Mouse (Mus musculus) embryonic facial prominence, embryonic 10.5 days (tissue): ENCODE data around the gene Gpc6. TPM values are rescaled to one million over a fixed set of nuclear protein-coding genes. Genes with fewer than 3 reads are reported as not detected.

Experiments used
- DNase-seq: peaks from one replicate; pipeline ENCODE4 v3.0.0-alpha.2; 2017; ENCODE audit warnings: low spot score
- H3K27ac ChIP-seq: fragments of 300-500 bp; sonication (generic); replicated peaks from 2 replicates; pipeline ENCODE4 v1.5.1; 2016; ENCODE audit warnings: mild to moderate bottlenecking
- H3K27me3 ChIP-seq: fragments of 300-500 bp; sonication (generic); replicated peaks from 2 replicates; pipeline ENCODE4 v1.6.1; 2016; ENCODE audit warnings: low read depth, mild to moderate bottlenecking; ENCODE audit not compliant: poor library complexity, severe bottlenecking
- H3K36me3 ChIP-seq: fragments of 300-500 bp; sonication (generic); replicated peaks from 2 replicates; pipeline ENCODE4 v1.6.1; 2016; ENCODE audit warnings: mild to moderate bottlenecking, moderate library complexity
- H3K4me1 ChIP-seq: fragments of 300-500 bp; sonication (generic); 2 replicates; pipeline ENCODE4 v1.6.1; 2016
- H3K4me3 ChIP-seq: fragments of 300-500 bp; sonication (generic); 2 replicates; pipeline ENCODE4 v1.5.1; 2016; ENCODE audit warnings: mild to moderate bottlenecking, moderate library complexity
- H3K9me3 ChIP-seq: fragments of 300-500 bp; sonication (generic); 2 replicates; pipeline ENCODE4 v1.6.1; 2016; ENCODE audit warnings: mild to moderate bottlenecking
- WGBS: fragments of 180-500 bp; shearing (Covaris S2); methylation state at CpG from one replicate; pipeline ENCODE4 v1.1.7; 2016; 5-methylcytosine and 5-hydroxymethylcytosine counted together
- polyA plus RNA-seq: library from polyadenylated mRNA; unstranded; fragments of >200 nt; fragmentation: Nextera tagmentation; extraction: Ambion mirVana; gene quantifications from 2 replicates; pipeline ENCODE4 v1.2.1, GENCODE M21; 2016

The Gpc6 gene
- polyA plus RNA-seq, 1 experiment from 2014 or later, result 41.4 TPM

DNA sequence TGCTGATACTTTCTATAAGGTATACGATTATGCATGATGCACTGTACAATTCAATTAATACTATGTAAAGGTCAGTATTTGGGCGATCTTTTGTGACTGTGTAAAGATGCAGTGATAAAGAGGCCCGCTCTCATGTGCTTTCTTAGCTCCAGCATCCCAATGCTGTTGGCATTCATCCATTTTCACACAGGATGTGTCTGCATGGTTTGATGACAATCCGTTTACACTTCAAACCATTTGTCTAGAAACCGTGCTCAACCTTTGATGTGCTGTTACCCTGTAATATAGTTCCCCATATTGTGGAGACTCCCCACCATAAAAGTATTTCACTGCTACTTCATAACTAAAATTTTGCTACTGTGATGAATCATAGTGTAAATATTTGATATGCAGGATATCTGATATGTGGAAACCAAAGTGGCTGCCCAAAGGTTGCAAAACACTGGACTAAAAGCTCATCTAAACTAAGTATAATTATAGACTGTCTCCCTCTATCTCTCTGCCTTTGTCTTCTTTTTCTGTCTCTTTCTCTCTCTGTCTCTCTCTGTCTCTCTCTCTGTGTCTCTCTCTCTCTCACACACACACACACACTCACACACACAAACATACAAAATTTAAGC is 97.2 kb downstream of the Gpc6 start:
- Histone ChIP-seq H3K36me3 (no peaks in the 10 kb centered on the region; the same call in 1 of the 2 replicates), H3K27ac (no peak overlapping the region), H3K9me3 (no peaks in the 10 kb centered on the region), H3K4me1 (peaks cover 21% of the 10 kb centered on the region), H3K4me3 (no peak overlapping the region), H3K27me3 (no peaks in the 10 kb centered on the region)
- no peak for DNase-seq
- 88% methylated on average over 5 of the region's 5 CpGs for WGBS

DNA sequence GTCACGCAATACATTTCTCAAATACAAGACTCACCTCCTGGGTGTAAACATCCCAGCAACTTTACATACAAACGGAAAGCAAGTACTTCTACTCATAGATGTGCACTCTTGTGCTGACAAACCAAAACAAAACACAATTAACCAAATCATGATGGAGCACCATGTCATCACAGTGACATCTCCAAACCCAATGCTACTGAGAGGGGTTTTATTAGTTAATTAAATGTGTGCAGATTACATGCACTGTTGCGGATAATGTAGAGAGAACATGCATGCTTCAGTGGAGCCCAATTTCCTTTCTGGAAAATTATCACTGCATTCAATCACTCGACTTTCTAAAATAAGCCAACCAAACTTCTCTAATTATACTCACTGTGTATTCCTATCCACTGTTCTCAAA is 109.0 kb downstream of the Gpc6 start:
- WGBS, result 88% methylated on average over 4 of the region's 4 CpGs
- no peaks in the 10 kb centered on the region for H3K27me3 ChIP-seq
- no peak for DNase-seq

DNA sequence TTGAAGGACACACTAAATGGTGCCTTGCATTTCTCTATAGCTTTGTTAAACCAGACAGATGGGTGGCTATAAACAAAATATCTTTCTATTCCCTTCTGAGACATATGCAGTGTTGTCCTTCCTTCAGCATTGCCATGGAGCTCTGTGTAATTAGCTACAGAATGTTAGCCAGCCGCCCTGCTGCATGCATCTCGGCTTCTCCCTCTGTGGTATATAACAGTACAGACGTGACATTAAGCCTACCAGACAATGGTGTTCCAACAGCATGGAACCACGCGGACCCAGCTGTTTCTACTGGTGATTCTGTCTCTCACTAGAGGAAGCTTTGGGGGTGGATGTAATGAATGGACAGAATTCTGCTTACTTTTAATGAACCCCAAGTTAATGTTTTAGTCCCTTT is 115.9 kb downstream of the Gpc6 start:
- no peak for DNase-seq
- no peaks in the 10 kb centered on the region for H3K4me1 ChIP-seq
- H3K4me3 ChIP-seq, result no peak overlapping the region
- H3K27ac ChIP-seq, result no peak overlapping the region
- H3K36me3 ChIP-seq, result 0 out of 2 replicates have a peak, but pooled peaks cover 4% of the 10 kb centered on the region
- 84% methylated on average over 5 of the region's 5 CpGs for WGBS
- H3K27me3 ChIP-seq, result no peaks in the 10 kb centered on the region
- no peaks in the 10 kb centered on the region for H3K9me3 ChIP-seq

More for the DNA sequence above, 109.0 kb downstream of the Gpc6 start:
- H3K4me1 ChIP-seq, result no peaks in the 10 kb centered on the region
- no peak overlapping the region for H3K27ac ChIP-seq
- no peaks in the 10 kb centered on the region for H3K9me3 ChIP-seq
- H3K36me3 ChIP-seq, result 0 out of 2 replicates have a peak, but pooled peaks cover 4% of the 10 kb centered on the region
- no peak overlapping the region for H3K4me3 ChIP-seq

DNA sequence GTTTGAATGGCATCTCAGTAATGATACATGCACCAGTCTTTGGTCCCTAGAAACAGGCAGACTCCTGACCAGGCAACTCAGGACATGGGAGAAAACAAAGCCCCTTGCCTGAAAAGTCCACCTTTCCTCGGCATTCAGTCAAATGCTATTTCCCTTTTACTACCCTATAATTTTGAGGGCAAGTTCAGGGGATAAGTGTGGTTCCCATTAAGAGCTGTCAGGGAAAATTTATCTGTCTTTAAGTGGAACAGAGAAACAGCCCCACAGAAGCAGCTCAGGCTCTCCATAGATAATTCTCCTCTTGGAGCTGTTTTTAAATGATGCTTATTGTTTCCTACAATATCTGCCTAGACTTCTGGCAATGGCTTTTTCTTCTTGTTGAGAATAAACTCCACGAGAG is 123.8 kb downstream of the Gpc6 start:
- Histone ChIP-seq H3K36me3 (no peaks in the 10 kb centered on the region), H3K4me3 (no peak overlapping the region), H3K4me1 (peaks cover 23% of the 10 kb centered on the region), H3K27ac (no peak overlapping the region), H3K27me3 (no peaks in the 10 kb centered on the region), H3K9me3 (no peaks in the 10 kb centered on the region)
- DNase-seq, result no peak
- WGBS, result 40% methylated on average over 2 of the region's 2 CpGs

DNA sequence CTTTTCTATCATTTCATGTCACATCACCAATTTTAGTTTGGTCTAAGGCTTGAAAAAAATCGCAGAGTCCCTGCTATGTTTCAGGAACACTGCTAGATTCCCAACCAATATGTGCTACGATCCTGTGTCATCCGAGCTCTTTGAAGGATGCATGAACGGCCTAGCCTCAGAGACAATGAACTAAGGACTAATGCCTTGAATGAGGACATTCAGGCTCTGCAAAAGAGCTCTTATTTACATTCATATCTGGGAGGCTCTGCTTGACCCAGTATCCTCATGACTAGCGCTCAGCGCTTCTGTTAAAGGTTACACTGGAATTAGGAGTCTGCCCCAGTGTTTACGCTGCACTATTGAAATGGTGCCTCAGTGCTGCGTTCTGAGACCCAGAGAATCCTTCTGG is 125.8 kb downstream of the Gpc6 start:
- H3K27ac ChIP-seq, result no peak overlapping the region
- H3K27me3 ChIP-seq, result no peaks in the 10 kb centered on the region
- H3K9me3 ChIP-seq, result no peaks in the 10 kb centered on the region
- H3K4me1 ChIP-seq, result peaks cover 29% of the 10 kb centered on the region
- no peaks in the 10 kb centered on the region for H3K36me3 ChIP-seq
- DNase-seq, result no peak
- 78% methylated on average over 8 of the region's 8 CpGs for WGBS
- H3K4me3 ChIP-seq, result no peak overlapping the region

DNA sequence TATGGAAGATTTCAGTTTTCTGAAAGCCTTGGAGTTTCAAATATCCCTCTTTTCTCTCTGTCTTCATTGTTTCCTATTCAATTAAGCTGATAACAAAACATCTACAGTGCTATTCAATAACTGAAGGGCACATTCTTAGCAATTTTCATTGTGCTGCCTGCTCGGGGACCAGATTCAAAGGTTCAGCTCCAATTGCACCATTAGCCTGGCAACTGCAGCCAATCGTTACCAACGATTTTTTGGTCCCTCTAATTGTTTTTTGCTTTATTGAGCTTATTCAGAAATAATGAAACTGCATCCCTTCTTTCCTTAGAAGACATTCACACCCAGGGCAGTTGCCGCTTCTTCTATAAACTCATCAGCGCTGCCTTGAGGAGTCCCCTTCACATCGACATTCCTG is 128.2 kb downstream of the Gpc6 start:
- no peak for DNase-seq
- no peaks in the 10 kb centered on the region for H3K36me3 ChIP-seq
- 74% methylated on average over 6 of the region's 6 CpGs for WGBS
- H3K9me3 ChIP-seq, result no peaks in the 10 kb centered on the region
- no peaks in the 10 kb centered on the region for H3K27me3 ChIP-seq
- H3K4me3 ChIP-seq, result no peak overlapping the region
- no peak overlapping the region for H3K27ac ChIP-seq
- H3K4me1 ChIP-seq, result peaks cover 26% of the 10 kb centered on the region

DNA sequence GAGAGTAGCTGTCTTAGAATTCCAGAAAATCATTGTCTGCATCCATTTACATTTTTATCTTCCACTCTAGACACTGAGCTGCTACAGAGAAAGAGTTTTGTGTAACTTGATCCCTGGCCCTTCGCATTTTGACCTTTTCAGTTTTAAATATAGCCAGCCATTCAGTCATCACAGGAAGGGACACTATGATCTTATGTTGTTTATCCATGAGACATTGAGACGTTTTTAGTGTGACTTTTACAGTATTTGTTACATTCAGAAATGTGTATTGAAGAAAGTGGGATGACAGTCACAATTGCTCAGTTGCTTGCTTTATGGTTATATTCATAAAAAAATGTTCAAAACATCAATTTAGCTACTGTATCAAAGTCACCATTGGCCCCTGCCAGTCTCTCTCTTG is 130.0 kb downstream of the Gpc6 start:
- Histone ChIP-seq H3K4me3 (no peak overlapping the region), H3K27ac (no peak overlapping the region), H3K27me3 (no peaks in the 10 kb centered on the region), H3K36me3 (no peaks in the 10 kb centered on the region), H3K4me1 (peaks cover 15% of the 10 kb centered on the region; the same call in 1 of the 2 replicates), H3K9me3 (no peaks in the 10 kb centered on the region)
- WGBS, result 57% methylated on average over 2 of the region's 2 CpGs
- no peak for DNase-seq

DNA sequence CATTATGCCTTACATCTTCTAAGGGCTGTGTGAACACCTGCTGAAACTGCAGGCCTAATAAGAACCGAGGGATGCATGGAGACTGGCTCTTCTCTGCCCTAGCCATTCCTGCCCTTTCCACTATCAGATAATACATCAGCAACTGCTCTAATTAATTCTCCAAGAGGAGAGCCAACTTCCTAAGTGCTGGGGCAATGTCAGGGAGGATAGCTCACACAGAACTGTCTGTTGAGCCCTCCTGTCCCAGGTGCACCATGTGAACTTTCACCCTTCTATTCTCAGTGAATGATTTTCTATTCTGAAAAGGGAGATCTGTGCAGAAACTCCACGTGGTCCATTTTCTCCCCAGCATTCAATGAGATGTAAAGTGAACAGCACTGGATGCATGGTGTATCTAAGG is 136.0 kb downstream of the Gpc6 start:
- H3K27ac ChIP-seq, result no peak overlapping the region
- H3K36me3 ChIP-seq, result no peaks in the 10 kb centered on the region
- H3K9me3 ChIP-seq, result no peaks in the 10 kb centered on the region
- H3K27me3 ChIP-seq, result no peaks in the 10 kb centered on the region
- 0 out of 2 replicates have a peak, but pooled peaks cover 3% of the 10 kb centered on the region for H3K4me1 ChIP-seq
- 58% methylated on average over 2 of the region's 2 CpGs for WGBS
- H3K4me3 ChIP-seq, result no peak overlapping the region
- no peak for DNase-seq

DNA sequence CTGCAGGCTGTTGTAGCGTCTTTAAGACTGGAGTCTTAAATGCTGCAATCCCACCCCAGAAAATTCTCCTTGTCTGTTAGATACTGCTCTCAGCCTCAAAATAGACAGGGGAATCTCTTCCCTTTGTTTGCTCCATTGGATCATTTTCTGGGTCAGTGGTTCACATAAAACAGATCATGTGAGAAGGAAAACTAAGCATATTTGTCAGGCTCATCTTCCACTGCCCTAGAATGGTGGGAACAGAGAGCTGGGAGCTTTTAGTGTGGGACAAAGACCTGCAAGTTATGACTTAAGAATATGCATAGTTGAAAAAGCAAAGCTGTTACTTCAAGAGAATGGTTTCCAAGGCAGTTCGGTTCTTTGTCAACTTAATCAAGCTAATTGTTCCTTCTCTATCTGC is 136.4 kb downstream of the Gpc6 start:
- Histone ChIP-seq H3K27ac (no peak overlapping the region), H3K4me3 (no peak overlapping the region), H3K4me1 (0 out of 2 replicates have a peak, but pooled peaks cover 3% of the 10 kb centered on the region), H3K9me3 (no peaks in the 10 kb centered on the region), H3K36me3 (no peaks in the 10 kb centered on the region), H3K27me3 (no peaks in the 10 kb centered on the region)
- DNase-seq, result no peak
- WGBS, result 79% methylated on average over 2 of the region's 2 CpGs

DNA sequence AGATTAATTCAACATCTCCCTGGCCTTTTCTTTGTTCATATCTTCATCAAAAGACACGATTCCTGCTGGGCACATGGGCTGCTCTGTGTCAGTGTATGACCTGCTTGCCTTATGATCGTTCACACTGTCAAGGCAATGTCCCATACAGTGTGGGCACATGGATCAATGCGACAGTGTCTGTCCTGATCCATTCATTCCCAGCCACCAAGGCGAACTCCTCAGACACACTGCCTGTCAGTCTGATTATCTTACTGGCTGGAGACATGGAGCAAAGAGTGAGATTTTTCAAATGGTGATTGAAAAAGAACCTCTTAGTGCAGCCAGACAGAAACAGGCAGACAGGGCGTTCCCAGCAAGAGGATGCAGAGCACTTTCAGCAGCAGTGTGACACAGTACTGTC is 143.1 kb downstream of the Gpc6 start:
- Histone ChIP-seq H3K27me3 (no peaks in the 10 kb centered on the region), H3K27ac (no peak overlapping the region), H3K36me3 (no peaks in the 10 kb centered on the region), H3K4me1 (no peaks in the 10 kb centered on the region), H3K4me3 (no peak overlapping the region), H3K9me3 (no peaks in the 10 kb centered on the region)
- no peak for DNase-seq
- WGBS, result 73% methylated on average over 5 of the region's 5 CpGs

DNA sequence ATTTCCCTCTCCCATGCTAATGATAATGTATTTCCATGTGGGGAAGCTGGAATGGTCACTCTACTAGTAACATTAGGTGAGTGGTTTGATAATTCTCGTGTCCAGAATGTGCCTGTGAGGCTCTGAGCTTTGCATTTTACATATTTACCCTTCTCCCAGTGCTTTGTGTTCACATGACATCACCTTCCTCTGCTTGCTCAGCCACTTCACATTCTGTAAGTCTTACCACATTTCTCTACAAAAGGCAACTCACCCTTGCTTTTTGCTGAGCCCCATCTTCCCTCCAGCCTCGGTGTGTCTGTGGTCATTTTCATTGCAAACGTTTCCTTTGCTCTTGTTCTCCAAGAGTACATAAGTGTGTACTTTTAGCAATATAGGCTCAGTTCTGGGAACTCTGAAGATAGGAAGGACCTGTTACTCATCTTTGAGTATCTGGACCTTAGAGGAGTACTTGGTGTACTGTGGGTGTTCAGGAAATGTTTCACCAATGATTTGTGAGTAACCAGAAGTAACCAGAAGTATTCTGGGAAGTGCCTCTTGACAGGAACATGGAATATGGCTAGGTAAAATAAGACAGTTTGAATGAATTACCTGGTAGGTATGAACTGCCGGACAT is 145.5 kb downstream of the Gpc6 start:
- Histone ChIP-seq H3K27ac (no peak overlapping the region), H3K36me3 (no peaks in the 10 kb centered on the region), H3K27me3 (no peaks in the 10 kb centered on the region), H3K9me3 (no peaks in the 10 kb centered on the region), H3K4me1 (no peaks in the 10 kb centered on the region), H3K4me3 (no peak overlapping the region)
- WGBS, result 93% methylated on average over 4 of the region's 4 CpGs
- no peak for DNase-seq

DNA sequence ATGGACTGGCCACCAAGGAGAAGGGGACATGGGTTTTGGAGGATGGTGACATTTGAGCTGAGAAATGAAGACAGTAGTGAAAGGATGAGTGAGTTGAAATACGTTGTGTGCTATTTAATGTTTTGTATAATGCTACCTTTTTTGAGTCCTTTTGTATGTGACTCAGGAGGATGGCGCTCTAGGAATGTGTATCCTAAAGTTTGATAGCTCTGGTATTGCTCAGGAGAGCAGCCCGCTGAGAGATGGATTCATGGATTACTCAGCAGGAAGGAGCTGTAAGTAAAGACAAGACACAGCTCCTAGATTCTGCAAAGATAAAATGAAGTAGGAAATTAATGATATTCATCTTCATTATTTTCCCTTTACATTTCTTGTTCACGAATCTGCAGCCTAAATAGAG is 168.5 kb downstream of the Gpc6 start:
- H3K27ac ChIP-seq, result no peak overlapping the region
- H3K36me3 ChIP-seq, result peaks cover 10% of the 10 kb centered on the region
- H3K27me3 ChIP-seq, result no peaks in the 10 kb centered on the region
- H3K4me3 ChIP-seq, result no peak overlapping the region
- 89% methylated on average over 4 of the region's 4 CpGs for WGBS
- no peaks in the 10 kb centered on the region for H3K4me1 ChIP-seq
- H3K9me3 ChIP-seq, result no peaks in the 10 kb centered on the region
- DNase-seq, result no peak

DNA sequence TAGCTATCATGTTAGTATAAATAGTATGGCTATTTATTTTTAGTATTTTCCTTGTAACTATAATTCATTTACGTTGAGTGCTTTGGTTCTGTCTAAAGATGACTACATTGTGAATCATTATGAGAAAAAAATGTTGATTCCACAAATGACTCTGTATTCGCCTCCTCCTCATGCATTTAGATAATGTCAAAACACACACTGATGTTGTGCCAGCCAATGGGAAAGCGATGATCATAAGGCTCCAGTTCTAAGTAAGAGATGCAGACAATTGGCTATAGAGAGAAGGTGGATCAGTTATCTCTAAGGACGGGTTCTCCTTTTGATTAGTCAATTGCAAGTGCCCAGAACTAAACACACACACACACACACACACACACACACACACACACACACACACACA is 181.8 kb downstream of the Gpc6 start:
- H3K27me3 ChIP-seq, result no peaks in the 10 kb centered on the region
- H3K36me3 ChIP-seq, result no peaks in the 10 kb centered on the region
- H3K4me1 ChIP-seq, result no peaks in the 10 kb centered on the region
- no peak overlapping the region for H3K27ac ChIP-seq
- no peak for DNase-seq
- no peaks in the 10 kb centered on the region for H3K9me3 ChIP-seq
- 89% methylated on average over 4 of the region's 4 CpGs for WGBS
- H3K4me3 ChIP-seq, result no peak overlapping the region
